Mouse (Mus musculus) colon, adult 2 months (tissue): ENCODE data around the gene Olfr1023. TPM values are rescaled to one million over a fixed set of nuclear protein-coding genes. Genes with fewer than 3 reads are reported as not detected.

ENCODE experiments used
- polyA plus RNA-seq: library from polyadenylated mRNA; depleted of rRNA; stranded (reverse); fragments of >200 nt; gene quantifications from 2 replicates; pipeline ENCODE4 v1.2.3, GENCODE M21; 2012; rRNA removed

Olfr1023 gene
- not detected in 2 replicates for polyA plus RNA-seq

GRCm38 (mm10) chr2:85885340-85885739, at the start of gene Olfr1023:
Gene Olfr1023, plus strand, starts transcription at chr2:85885640.

DNA sequence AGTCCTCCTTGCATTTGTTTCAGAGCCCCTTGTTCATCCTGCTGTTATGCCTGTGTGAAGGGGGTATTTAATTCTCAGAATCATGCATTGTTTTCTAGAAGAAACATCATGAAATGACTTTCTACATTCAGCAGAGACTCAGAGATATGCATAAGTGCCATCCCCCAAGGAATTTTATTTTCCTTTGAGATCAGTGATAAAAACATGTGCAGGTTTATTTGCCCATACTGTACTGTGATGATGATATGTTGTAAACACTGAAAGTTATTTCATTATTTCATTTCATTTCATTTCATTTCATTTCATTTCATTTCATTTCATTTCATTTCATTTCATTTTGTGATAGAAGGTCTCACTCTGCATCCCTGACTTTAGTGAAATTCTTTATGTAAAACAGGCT, 40.1 kb upstream of the Olfr1023 start, which contains the start of gene Olfr1019:
Gene Olfr1019, minus strand, starts transcription at position 101 of the 400 bp plus-strand sequence.

GRCm38 (mm10) chr2:85846730-85847129, 38.7 kb upstream of the Olfr1023 start, which contains the start of gene Olfr1020:
Gene Olfr1020, plus strand, starts transcription at chr2:85847030.

DNA sequence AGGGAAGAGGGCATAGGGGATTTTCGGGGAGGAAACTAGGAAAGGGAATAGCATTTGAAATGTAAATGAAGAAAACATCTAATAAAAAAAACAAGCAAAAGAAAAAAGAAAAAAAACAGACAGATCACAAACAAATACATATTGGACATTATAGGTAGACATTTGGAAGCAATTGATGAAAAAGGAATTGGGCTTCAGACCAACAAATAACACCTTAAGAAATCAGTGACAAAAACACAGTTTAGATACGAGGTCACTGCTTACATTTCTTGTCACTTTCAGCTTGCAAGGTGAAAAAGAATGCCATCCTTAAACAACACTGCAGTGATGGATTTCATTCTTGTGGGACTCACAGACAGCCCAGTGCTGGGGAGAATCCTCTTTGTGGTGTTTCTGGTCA, 17.1 kb upstream of the Olfr1023 start, which contains the start of gene Olfr1022:
Gene Olfr1022, plus strand, starts transcription at position 301 of the 400 bp plus-strand sequence.

GRCm38 (mm10) chr2:85904952-85905351, 19.5 kb downstream of the Olfr1023 start, which contains the start of gene Olfr1024:
Gene Olfr1024, minus strand, starts transcription at chr2:85905052.

GRCm38 (mm10) chr2:85914893-85915292, 29.5 kb downstream of the Olfr1023 start, which contains the start of gene Olfr1025-ps1:
Gene Olfr1025-ps1, plus strand, starts transcription at chr2:85915193.

GRCm38 (mm10) chr2:85921258-85921657, 35.8 kb downstream of the Olfr1023 start, which contains the start of gene Olfr1026:
Gene Olfr1026, plus strand, starts transcription at chr2:85921558.

Other genes starting within 250 kb of the Olfr1023 start
- not detected in 2 replicates for gene Olfr1002, start 234.9 kb upstream of the Olfr1023 start, polyA plus RNA-seq
- gene Olfr154, start 221.2 kb upstream of the Olfr1023 start, polyA plus RNA-seq: not detected in 2 replicates
- gene Olfr1006, start 206.9 kb upstream of the Olfr1023 start, polyA plus RNA-seq: not detected in 2 replicates
- gene Olfr1008, start 196.2 kb upstream of the Olfr1023 start, polyA plus RNA-seq: not detected in 2 replicates
- gene Olfr1009, start 170.2 kb upstream of the Olfr1023 start, polyA plus RNA-seq: not detected in 2 replicates
- not detected in 2 replicates for gene Olfr1012, start 122.9 kb upstream of the Olfr1023 start, polyA plus RNA-seq
- gene Olfr1013, start 118.5 kb upstream of the Olfr1023 start, polyA plus RNA-seq: not detected in 2 replicates
- not detected in 2 replicates for gene Olfr1014, start 112.9 kb upstream of the Olfr1023 start, polyA plus RNA-seq
- not detected in 2 replicates for gene Olfr1015, start 103.6 kb upstream of the Olfr1023 start, polyA plus RNA-seq
- gene Olfr1016, start 83.1 kb upstream of the Olfr1023 start, polyA plus RNA-seq: not detected in 2 replicates
- not detected in 2 replicates for gene Olfr1018, start 67.2 kb upstream of the Olfr1023 start, polyA plus RNA-seq
- not detected in 2 replicates for gene Olfr1019, start 40.2 kb upstream of the Olfr1023 start, polyA plus RNA-seq
- not detected in 2 replicates for gene Olfr1020, start 38.6 kb upstream of the Olfr1023 start, polyA plus RNA-seq
- not detected in 2 replicates for gene Olfr1022, start 17.0 kb upstream of the Olfr1023 start, polyA plus RNA-seq
- not detected in 2 replicates for gene Olfr1024, start 19.4 kb downstream of the Olfr1023 start, polyA plus RNA-seq
- not detected in 2 replicates for gene Olfr1025-ps1, start 29.6 kb downstream of the Olfr1023 start, polyA plus RNA-seq
- gene Olfr1026, start 35.9 kb downstream of the Olfr1023 start, polyA plus RNA-seq: not detected in 2 replicates
- not detected in 2 replicates for gene Olfr1028, start 64.8 kb downstream of the Olfr1023 start, polyA plus RNA-seq
- gene Olfr1029, start 88.3 kb downstream of the Olfr1023 start, polyA plus RNA-seq: not detected in 2 replicates
- not detected in 2 replicates for gene Olfr1030, start 93.6 kb downstream of the Olfr1023 start, polyA plus RNA-seq
- not detected in 2 replicates for gene Olfr1031, start 104.7 kb downstream of the Olfr1023 start, polyA plus RNA-seq
- not detected in 2 replicates for gene Olfr1032, start 119.9 kb downstream of the Olfr1023 start, polyA plus RNA-seq
- 0.08 and 0.14 TPM in 2 replicates for gene Olfr1033, start 135.0 kb downstream of the Olfr1023 start, polyA plus RNA-seq
- gene Olfr1034, start 160.2 kb downstream of the Olfr1023 start, polyA plus RNA-seq: 0.03 TPM in 1 of 2 replicates, not detected in the other
- not detected in 2 replicates for gene Olfr1036, start 188.4 kb downstream of the Olfr1023 start, polyA plus RNA-seq
- not detected in 2 replicates for gene Olfr1037, start 201.7 kb downstream of the Olfr1023 start, polyA plus RNA-seq